Mouse (Mus musculus) thymus, adult 2 months (tissue): ENCODE data around the gene Arhgef28.

Experiments used
- CTCF ChIP-seq: fragments of 200-500 bp; IDR thresholded peaks from 2 replicates; pipeline ENCODE4 v1.5.1; 2012; ENCODE audit warnings: mild to moderate bottlenecking, control low read depth, low read length, moderate library complexity, borderline replicate concordance; ENCODE audit not compliant: control insufficient read depth, poor library complexity, insufficient read depth; ENCODE audit errors: extremely low read depth
- POLR2A ChIP-seq: fragments of 200-500 bp; IDR thresholded peaks from 2 replicates; pipeline ENCODE4 v1.6.1; 2012; ENCODE audit warnings: mild to moderate bottlenecking, low read length, control low read depth, moderate library complexity; ENCODE audit not compliant: control insufficient read depth, poor library complexity, insufficient read depth; ENCODE audit errors: extremely low read depth

DNA sequence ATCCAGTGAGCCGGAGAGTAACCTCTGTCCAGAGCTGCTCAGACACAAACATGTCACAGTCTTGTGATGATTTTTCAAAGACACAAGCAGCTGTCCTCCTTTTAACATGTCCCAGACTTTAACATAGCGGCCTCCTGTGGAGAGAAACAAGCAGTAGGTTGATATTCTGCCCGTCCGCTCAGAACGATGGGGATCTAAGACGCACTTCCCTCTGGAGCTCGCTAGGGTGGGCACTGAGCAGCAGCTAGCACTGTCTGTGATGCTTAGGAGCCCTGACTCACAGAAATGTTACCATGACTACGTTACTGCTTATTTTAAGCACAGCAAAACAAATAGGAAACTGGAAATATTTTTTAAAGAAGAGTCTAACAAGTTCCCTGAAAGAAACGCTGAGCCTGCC, 48.7 kb upstream of the Arhgef28 start:
- TF ChIP-seq CTCF: no peak
- no peak for TF ChIP-seq POLR2A
